Mouse (Mus musculus): ENCODE results near the gene Chaf1a. TPM values are rescaled to one million over a fixed set of nuclear protein-coding genes. Genes with fewer than 3 reads are reported as not detected.
A peak's percentile ranks its signal among the peaks of the same experiment; 100 is the strongest.

Gene Chaf1a
- total RNA-seq (2021) = 1 to 10 TPM; 1.6 to 2.0 TPM
- long read RNA-seq, experiment 1, full-length matches to known transcripts = 3 of 3 reads
- long read RNA-seq, experiment 1, partial matches to known transcripts = 0 of 3 reads
- long read RNA-seq, experiment 1, other reads (novel, unspliced or antisense) = 0 of 3 reads
- long read RNA-seq, experiment 2, full-length matches to known transcripts = 2 of 2 reads
- long read RNA-seq, experiment 2, partial matches to known transcripts = 0 of 2 reads
- long read RNA-seq, experiment 2, other reads (novel, unspliced or antisense) = 0 of 2 reads

DNA sequence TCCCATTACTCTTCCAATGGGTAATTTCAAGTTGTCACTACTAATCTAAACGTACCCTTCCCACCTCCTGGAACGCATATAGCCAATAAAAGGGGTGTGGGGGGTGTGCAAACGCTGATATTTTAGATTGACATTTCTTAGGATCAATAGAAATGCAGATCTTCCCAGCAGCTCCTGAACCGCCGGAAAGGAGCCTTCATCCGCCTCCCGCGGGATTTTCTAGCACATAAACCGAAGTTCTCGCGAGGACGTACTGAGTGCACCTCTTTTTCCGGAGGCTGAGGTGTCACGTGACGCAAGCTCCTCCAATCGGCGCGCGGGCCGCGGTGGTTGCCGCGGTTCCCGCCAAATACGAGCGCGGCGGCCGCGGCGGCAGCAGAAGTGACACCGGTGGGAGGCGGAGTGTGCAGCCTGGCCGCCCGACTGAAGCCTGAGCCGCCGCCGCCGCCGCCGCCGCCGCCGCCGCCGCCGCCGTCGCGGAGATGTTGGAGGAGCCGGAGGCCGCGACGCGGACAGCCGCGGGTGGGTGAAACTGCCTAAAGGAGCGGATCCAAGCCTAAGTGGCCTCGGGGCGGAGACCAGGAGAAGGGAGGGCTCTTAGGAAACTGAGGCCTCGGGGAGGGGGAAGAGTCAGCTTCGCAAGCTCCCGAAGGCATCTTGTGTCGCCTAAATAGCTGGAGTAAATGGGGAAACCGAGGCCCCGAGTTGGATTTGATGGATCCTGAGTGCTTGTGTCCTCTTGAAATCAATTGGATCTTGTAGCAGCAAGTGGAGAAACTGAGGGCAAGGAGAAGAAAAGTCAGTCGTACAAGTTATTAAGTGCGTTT lies at the start of gene Chaf1a:
TSS of gene Chaf1a (plus strand) at position 410 of the 827 bp plus-strand sequence.
- DNase-seq (ENCODE audit: extremely low spot score in 1 of 2, low spot score in 2 of 2) = peak; percentile 94 to 97
- no peak for TF ChIP-seq CTCF (IDR thresholded peaks at IDR 0.05)
- Histone ChIP-seq H3K27ac (peak within 1 kb of the TSS; percentile 40; the same call in 1 of the 2 replicates), H3K4me3 (peak within 1 kb of the TSS; percentile 78)
- intact Hi-C loops (cut with DNase I) = no loop called here

DNA sequence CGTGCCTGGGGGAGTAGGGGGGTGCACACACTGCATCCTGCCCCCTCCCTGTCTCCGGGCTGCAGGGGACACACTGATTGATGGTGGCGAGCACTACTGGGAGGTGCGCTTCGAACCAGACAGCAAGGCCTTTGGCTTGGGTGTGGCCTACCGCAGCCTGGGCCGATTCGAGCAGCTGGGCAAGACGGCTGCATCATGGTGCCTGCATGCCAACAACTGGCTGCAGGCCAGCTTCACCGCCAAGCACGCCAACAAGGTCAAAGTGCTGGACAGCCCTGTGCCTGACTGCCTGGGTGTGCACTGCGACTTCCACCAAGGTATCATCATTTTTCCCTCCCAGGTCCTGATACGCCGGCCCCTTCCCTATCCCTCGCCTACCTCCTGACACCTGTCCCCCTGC lies 44.2 kb upstream of the Chaf1a start:
- DNase-seq (ENCODE audit: extremely low spot score in 1 of 2, low spot score in 2 of 2) = no peak
- no peak overlapping the region for H3K27ac ChIP-seq
- intact Hi-C loops (cut with DNase I) = no loop called here
- H3K4me3 ChIP-seq = no peak overlapping the region
- TF ChIP-seq CTCF (IDR thresholded peaks at IDR 0.05) = no peak

DNA sequence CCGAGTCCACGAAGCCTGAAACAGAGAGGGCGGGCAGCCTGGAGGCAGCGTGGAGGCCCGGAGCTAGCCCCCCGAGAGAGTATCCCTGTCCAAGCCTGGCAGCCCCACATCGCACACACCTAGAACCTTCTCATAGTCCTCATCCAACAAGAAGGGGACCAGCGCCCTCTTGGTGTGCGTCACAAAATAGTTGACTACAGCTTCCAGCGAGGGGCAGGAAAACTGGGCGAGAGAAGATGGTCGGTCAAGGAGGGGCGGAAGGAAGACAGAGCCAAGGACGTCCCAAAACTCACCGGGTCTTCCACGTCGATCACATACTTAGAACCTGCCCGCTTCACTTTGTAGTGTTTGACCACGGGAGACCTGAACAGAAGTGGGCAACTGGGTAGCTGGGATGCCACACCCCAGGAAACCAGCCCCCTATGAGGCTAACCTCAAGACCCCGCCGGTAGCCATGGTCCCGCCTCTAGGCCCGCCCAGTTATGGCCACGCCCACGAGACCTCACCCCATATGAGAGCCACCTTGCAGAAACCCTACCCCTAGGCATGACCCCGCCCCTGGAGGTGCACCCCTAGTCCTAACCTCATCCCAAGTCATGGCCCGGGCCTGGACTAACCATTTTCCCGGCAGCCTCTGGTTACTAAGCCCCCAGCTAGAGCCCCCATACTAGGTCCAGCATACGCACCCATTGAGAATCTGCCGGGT lies 40.3 kb upstream of the Chaf1a start:
- no peak for TF ChIP-seq CTCF (IDR thresholded peaks at IDR 0.05)
- H3K4me3 ChIP-seq = no peak overlapping the region
- H3K27ac ChIP-seq = no peak overlapping the region
- intact Hi-C loops (cut with DNase I) = no loop called here
- no peak for DNase-seq (ENCODE audit: extremely low spot score in 1 of 2, low spot score in 2 of 2)

DNA sequence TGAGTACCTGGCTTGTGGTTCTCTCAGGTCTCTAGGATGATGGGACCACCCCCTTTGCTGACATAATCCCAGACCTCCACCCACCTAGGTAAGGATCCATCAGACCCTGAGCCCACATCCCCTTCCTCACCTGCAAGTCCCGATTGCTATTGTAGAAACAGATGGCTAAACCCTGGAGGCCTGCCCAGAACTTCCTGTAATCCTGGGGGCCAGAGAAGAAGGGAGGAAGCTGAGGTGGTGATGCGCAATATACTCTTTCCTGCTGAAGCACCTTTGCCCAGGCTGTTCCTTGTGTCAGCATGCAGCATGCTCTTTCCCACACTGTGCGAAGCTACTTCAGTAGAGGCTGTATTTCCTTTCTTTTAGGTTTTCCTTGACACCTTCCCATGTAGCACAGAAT lies 37.2 kb upstream of the Chaf1a start:
- TF ChIP-seq CTCF (IDR thresholded peaks at IDR 0.05) = no peak

DNA sequence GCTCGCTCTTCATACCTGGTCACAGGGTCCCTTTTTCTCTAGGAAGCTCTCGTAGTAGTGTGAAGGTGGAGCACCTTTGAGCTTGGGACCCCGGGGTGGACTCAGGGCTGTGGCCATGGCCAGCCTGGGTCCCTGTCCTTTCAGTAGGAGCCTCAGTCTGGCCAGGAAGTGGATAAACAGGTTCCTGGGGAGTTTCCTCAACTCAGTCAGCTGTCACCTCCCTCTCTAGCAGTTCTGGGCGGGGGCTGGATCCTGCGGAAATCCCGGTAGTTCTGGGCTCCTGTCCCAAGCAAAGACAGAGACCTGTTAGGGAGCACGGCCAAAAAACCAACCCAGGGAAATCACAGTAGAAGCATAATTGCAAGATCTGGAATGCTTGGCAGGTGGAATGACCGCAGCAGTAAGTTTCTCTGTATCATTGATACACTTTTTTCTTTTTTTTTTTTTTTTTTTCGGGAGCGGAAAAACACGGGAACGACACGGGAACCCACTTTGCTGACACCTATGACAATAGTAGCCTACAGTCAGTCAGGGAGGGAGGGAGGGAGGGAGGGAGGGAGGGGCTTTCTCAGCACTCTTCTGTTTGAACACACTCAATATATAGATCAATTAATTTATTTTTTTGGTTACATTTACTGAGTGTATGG lies 34.7 kb upstream of the Chaf1a start, which contains the start of the genes Stap2 and Mpnd:
TSS of gene Stap2 (minus strand) at position 170 of the 647 bp plus-strand sequence.
TSS of gene Mpnd (plus strand) at position 297 of the 647 bp plus-strand sequence.
- DNase-seq (ENCODE audit: extremely low spot score in 1 of 2, low spot score in 2 of 2) = no peak
- TF ChIP-seq CTCF (IDR thresholded peaks at IDR 0.05) = no peak
- Histone ChIP-seq H3K27ac (no peak within 1 kb of the TSS), H3K4me3 (0 out of 2 replicates have a peak within 1 kb of the TSS, but pooled peaks have one; percentile 33)
- intact Hi-C loops (cut with DNase I) = no loop called here

More for the DNA sequence above, 37.2 kb upstream of the Chaf1a start:
- intact Hi-C loops (cut with DNase I) = no loop called here
- DNase-seq (ENCODE audit: extremely low spot score in 1 of 2, low spot score in 2 of 2) = no peak
- no peak overlapping the region for H3K4me3 ChIP-seq
- no peak overlapping the region for H3K27ac ChIP-seq

DNA sequence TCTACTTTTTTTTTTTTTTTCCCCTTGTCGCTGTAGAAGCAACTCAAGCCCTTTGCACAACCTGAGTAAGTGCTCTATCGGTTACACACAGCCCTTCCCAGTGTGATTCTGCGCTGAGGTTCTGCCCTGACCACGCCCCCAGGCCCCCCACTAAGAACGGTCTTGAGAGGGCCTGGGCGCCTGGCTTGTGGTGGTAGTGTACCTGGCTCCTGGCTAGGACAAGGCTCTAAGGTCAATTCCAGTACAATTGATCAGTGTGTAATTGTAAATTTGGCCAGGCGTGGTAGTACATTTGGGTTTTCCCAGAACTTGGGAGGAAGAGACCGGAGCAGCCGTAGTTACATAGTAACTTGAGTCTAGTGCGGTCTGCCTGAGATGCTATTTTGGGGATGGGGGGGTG lies 33.3 kb upstream of the Chaf1a start:
- TF ChIP-seq CTCF (IDR thresholded peaks at IDR 0.05) = no peak
- no peak overlapping the region for H3K27ac ChIP-seq
- DNase-seq (ENCODE audit: extremely low spot score in 1 of 2, low spot score in 2 of 2) = no peak
- intact Hi-C loops (cut with DNase I) = no loop called here
- no peak overlapping the region for H3K4me3 ChIP-seq

DNA sequence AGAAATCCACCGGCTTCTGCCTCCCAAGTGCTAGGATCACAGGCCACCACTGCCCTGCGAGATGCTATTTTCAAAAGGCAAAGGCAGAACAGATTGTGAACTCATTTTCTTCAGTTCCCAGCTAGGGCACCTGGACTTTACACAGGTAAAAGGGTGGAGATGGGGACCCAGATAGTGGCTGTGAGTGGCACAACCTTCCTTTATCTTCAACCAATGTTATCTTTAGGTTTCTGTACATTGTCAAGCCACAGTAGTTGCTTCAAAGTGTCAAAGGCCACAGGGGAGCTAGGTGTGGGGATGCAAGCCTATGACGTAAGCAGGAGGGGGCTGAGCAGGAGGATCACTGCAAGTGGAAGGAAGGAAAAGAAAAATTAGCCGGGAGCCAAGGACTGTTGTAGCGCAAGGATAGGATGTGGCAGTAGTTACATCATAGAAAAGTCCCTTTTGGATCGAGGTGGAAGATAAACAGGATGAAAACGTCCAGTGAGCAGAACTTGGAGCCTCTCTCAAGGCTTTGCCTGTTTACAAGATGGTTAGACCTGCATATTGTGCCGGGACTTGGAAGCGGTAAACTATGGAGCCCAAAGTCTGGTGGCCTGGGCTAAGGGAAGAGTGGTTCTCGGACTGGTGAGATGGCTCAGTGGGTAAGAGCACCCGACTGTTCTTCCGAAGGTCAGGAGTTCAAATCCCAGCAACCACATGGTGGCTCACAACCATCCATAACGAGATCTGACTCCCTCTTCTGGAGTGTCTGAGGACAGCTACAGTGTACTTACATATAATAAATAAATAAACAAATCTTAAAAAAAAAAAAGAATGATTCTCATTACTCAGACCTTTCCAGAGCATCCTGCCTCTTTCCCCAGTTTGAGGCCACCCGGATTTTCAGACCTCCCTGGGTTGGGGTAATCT lies 32.5 kb upstream of the Chaf1a start:
- intact Hi-C loops (cut with DNase I) = no loop called here
- H3K27ac ChIP-seq = peak overlapping the region; percentile 95
- DNase-seq (ENCODE audit: extremely low spot score in 1 of 2, low spot score in 2 of 2) = no peak
- H3K4me3 ChIP-seq = peak overlapping the region; percentile 96
- TF ChIP-seq CTCF (IDR thresholded peaks at IDR 0.05) = no peak; the same call in 1 of the 2 replicates

DNA sequence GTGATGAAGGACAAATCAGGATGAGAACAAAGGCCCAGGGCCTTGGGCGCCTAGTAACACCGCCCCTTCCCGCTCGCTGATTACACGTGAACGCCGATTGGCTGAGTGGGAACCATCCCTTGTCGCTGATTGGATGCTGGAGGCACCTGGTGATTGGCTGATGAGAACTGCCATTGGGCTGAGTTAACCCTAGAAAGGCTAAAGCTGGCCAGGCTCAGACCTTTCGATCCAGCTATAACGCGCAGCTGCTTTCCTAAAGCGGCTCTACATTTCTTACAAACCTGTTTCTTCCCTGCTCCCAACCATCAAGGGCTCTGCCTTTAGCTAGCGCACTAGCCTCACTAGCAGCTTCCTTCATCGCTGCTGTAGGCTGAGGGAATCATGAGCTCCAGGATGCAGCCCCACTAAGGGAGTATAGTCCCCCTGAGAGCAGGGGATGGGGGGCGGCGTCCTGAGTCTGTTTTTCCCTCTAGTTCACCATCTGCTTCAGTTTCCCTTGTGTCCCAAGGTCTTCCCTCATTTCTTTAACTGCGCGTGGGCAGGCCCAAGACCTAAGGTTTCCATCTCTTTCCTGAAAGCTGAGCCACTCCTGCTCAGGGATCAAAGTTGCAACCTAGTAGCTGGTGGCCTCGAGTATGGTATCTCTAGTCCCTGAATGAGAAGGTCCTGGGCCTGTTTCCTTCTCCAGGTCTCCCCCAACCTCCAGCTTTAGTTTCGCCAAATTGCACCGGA lies 31.7 kb upstream of the Chaf1a start:
- H3K27ac ChIP-seq = peak overlapping the region; percentile 95
- peak overlapping the region; percentile 96 for H3K4me3 ChIP-seq
- TF ChIP-seq CTCF (IDR thresholded peaks at IDR 0.05) = no peak
- DNase-seq (ENCODE audit: extremely low spot score in 1 of 2, low spot score in 2 of 2) = peak; percentile 88 to 92
- intact Hi-C loops (cut with DNase I) = loop anchor here (1.0 kb wide), 1 partner anchor 49 kb away; the partner anchor contains the start of gene Yju2

DNA sequence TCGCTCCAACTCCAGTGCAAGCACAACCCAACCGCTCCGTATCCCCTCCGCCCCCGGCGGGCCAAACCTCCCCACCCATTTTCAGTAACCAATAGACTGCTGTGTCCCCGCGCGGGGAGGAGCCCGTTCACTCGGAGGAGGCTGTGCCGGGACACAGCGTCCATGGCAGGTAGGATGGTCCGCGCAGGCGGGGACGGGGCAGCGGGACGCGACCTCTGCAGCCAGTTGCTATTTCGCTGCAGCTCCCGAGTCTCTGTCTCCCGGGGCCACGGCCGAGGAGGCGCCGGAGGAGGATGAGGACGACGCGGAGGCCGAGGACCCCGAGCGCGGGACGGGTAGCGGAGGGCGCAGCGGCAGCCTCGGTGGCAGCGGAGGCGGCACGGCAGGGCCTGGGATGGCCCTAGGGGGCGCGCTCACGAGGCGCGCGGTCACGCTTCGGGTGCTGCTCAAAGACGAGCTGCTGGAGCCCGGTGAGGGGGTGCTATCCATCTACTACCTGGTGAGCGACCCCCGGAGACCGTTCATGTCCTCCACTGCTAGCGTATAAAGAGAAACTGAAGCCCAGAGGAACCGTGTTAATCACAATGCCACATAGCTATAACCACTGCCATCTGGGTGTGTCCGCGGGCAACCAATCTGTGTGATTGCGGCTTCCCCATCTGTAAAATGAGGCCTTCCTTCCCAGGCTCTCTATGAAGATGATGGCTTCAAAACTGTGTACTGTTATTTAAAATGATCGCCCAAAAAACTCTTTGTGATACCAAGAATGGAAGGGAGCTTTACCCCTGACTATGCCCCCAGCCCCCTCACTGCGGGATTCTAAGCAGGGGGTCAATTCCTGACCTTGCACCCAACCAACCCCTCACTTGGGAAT lies 30.9 kb upstream of the Chaf1a start:
- H3K27ac ChIP-seq = peak overlapping the region; percentile 95
- TF ChIP-seq CTCF (IDR thresholded peaks at IDR 0.05) = peak; percentile 54
- peak overlapping the region; percentile 96 for H3K4me3 ChIP-seq
- intact Hi-C loops (cut with DNase I) = loop anchor here (1.0 kb wide), 1 partner anchor 50 kb away; the partner anchor contains the start of gene Yju2
- DNase-seq (ENCODE audit: extremely low spot score in 1 of 2, low spot score in 2 of 2) = peak; percentile 88 to 91
